Mouse (Mus musculus): ENCODE measurements around the gene Neurl4.

- no peak for TF ChIP-seq POLR2A (IDR thresholded peaks at IDR 0.05; ENCODE audit: insufficient read depth, low read depth, low read length)
- no peak for TF ChIP-seq CTCF (IDR thresholded peaks at IDR 0.05; ENCODE audit: insufficient read depth, low read depth, low read length)
Measured at GRCm38 (mm10) chr11:69940962-69941361, 40.1 kb downstream of the Neurl4 start.
